Mouse (Mus musculus) thymus, adult 2 months (tissue): Measurements from ENCODE around the gene Exph5. TPM values are rescaled to one million over a fixed set of nuclear protein-coding genes. Genes with fewer than 3 reads are reported as not detected.

Experiments used
- DNase-seq: peaks from one replicate; pipeline ENCODE4 v3.0.0; 2021
- H3K27ac ChIP-seq: fragments of 200-500 bp; 2 replicates; pipeline ENCODE4 v1.5.1; 2012; ENCODE audit warnings: low read length, control low read depth; ENCODE audit not compliant: control insufficient read depth, insufficient read depth
- H3K27me3 ChIP-seq: fragments of 200-500 bp; 2 replicates; pipeline ENCODE4 v1.6.1; 2012; ENCODE audit warnings: mild to moderate bottlenecking, low read length, moderate library complexity, mixed read lengths; ENCODE audit not compliant: control insufficient read depth, insufficient read depth
- H3K36me3 ChIP-seq: fragments of 200-500 bp; 2 replicates; pipeline ENCODE4 v1.6.1; 2012; ENCODE audit warnings: mild to moderate bottlenecking, low read length, moderate library complexity; ENCODE audit not compliant: control insufficient read depth, insufficient read depth
- H3K4me1 ChIP-seq: fragments of 200-500 bp; replicated peaks from 2 replicates; pipeline ENCODE4 v1.6.1; 2012; ENCODE audit warnings: low read length; ENCODE audit not compliant: control insufficient read depth, insufficient read depth
- H3K4me3 ChIP-seq: fragments of 200-500 bp; 2 replicates; pipeline ENCODE4 v1.5.1; 2012; ENCODE audit warnings: mild to moderate bottlenecking, low read length, control low read depth, moderate library complexity; ENCODE audit not compliant: control insufficient read depth, insufficient read depth
- CTCF ChIP-seq: fragments of 200-500 bp; IDR thresholded peaks from 2 replicates; pipeline ENCODE4 v1.5.1; 2012; ENCODE audit warnings: mild to moderate bottlenecking, control low read depth, low read length, moderate library complexity, borderline replicate concordance; ENCODE audit not compliant: control insufficient read depth, poor library complexity, insufficient read depth; ENCODE audit errors: extremely low read depth
- POLR2A ChIP-seq: fragments of 200-500 bp; IDR thresholded peaks from 2 replicates; pipeline ENCODE4 v1.6.1; 2012; ENCODE audit warnings: mild to moderate bottlenecking, low read length, control low read depth, moderate library complexity; ENCODE audit not compliant: control insufficient read depth, poor library complexity, insufficient read depth; ENCODE audit errors: extremely low read depth
- WGBS: fragments of 180-500 bp; shearing (Covaris S2); methylation state at CpG from one replicate; pipeline ENCODE4 v1.1.7; 2018; 5-methylcytosine and 5-hydroxymethylcytosine counted together
- polyA plus RNA-seq: library from polyadenylated mRNA; depleted of rRNA; stranded (reverse); fragments of >200 nt; gene quantifications from 2 replicates; pipeline ENCODE4 v1.2.3, GENCODE M21; 2012

Exph5 gene
- polyA plus RNA-seq, 1 experiment: 0.47 TPM

DNA sequence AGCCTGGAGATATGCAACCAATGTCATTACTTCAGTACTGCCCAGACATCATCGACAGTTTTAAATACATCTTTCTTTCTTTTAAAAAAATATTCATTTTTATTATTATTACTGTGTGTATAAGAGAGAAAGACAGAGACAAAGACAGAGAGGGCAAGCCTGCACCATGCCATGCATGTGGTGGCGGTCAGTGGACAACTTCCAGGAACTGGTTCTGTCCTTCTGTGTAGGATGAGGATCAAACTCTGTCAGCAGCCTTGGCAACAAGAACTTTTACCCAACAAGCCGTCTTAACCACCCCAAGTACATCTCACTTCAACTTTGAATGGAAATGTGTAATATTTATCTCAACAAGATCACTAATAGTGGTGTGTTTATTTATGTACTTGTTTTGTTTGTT is 40.5 kb downstream of the Exph5 start:
- TF ChIP-seq CTCF: no peak
- TF ChIP-seq POLR2A: no peak
- no peak overlapping the region for H3K4me3 ChIP-seq
- no peak for DNase-seq

DNA sequence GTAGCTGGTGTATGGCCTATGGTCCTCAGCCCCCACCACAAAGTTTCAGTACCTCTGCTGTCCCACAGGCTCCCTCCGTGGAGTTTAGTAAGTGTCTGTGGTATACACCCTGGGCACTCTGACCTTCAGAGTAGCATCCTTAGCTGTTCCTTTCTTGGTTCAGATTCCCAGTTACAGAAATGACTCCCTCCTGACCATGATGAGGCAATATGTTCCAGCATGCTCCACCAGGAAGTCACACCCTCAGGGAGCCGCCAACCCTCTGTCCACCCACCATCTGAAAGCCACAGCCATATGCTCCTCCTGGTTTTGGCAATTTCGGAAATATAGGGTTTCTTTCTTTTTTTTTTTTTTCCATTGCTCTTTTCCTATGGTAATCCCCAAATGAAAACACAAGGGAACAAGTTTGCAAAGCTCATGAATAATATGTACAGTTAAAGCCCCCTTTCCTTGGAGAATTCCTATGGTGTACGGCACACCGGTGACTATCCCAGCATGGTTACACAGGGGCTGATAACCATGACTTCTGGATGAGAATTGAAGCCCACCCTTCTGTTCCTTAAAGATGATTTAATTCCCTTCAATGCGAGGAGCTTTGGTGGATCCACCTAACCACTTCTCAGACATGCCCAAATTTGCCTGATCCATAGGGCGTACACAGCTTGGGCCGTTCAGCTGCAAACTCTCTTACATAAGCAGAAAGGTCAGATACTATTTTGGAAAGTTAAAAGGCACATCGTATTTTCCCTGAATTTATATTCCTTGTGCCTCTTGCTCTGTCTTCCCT is 43.4 kb downstream of the Exph5 start:
- no peaks in the 10 kb centered on the region for H3K36me3 ChIP-seq
- DNase-seq: no peak
- H3K4me1 ChIP-seq: 0 out of 2 replicates have a peak, but pooled peaks cover 4% of the 10 kb centered on the region
- TF ChIP-seq CTCF (no peak), POLR2A (no peak)
- no peak overlapping the region for H3K27ac ChIP-seq
- no peaks in the 10 kb centered on the region for H3K27me3 ChIP-seq
- H3K4me3 ChIP-seq: no peak overlapping the region
- WGBS: 93% methylated on average over 9 of the region's 9 CpGs

More for the DNA sequence above, 40.5 kb downstream of the Exph5 start:
- WGBS: 87% methylated on average over 3 of the region's 3 CpGs
- Histone ChIP-seq H3K27ac (no peak overlapping the region), H3K36me3 (no peaks in the 10 kb centered on the region), H3K27me3 (no peaks in the 10 kb centered on the region), H3K4me1 (0 out of 2 replicates have a peak, but pooled peaks cover 4% of the 10 kb centered on the region)

GRCm38 (mm10) chr9:53345728-53346127 is 44.3 kb downstream of the Exph5 start:
- H3K27me3 ChIP-seq: no peaks in the 10 kb centered on the region
- 92% methylated on average over 3 of the region's 3 CpGs for WGBS
- H3K27ac ChIP-seq: no peak overlapping the region
- TF ChIP-seq CTCF: no peak
- no peak for TF ChIP-seq POLR2A
- DNase-seq: no peak
- 0 out of 2 replicates have a peak, but pooled peaks cover 4% of the 10 kb centered on the region for H3K4me1 ChIP-seq
- H3K36me3 ChIP-seq: no peaks in the 10 kb centered on the region
- no peak overlapping the region for H3K4me3 ChIP-seq

GRCm38 (mm10) chr9:53346402-53346801 is 44.9 kb downstream of the Exph5 start:
- no peak for DNase-seq
- Histone ChIP-seq H3K4me1 (no peaks in the 10 kb centered on the region), H3K4me3 (no peak overlapping the region), H3K27ac (no peak overlapping the region), H3K36me3 (no peaks in the 10 kb centered on the region), H3K27me3 (no peaks in the 10 kb centered on the region)
- 91% methylated on average over 6 of the region's 6 CpGs for WGBS
- TF ChIP-seq POLR2A: no peak
- no peak for TF ChIP-seq CTCF

GRCm38 (mm10) chr9:53349211-53349610 is 47.7 kb downstream of the Exph5 start:
- 96% methylated on average over 1 of the region's 1 CpGs for whole genome bisulfite sequencing
- TF ChIP-seq CTCF: no peak
- TF ChIP-seq POLR2A: no peak
- no peaks in the 10 kb centered on the region for H3K36me3 ChIP-seq
- H3K27me3 ChIP-seq: no peaks in the 10 kb centered on the region
- no peak overlapping the region for H3K27ac ChIP-seq
- no peak overlapping the region for H3K4me3 ChIP-seq
- no peaks in the 10 kb centered on the region for H3K4me1 ChIP-seq
- no peak for DNase-seq

DNA sequence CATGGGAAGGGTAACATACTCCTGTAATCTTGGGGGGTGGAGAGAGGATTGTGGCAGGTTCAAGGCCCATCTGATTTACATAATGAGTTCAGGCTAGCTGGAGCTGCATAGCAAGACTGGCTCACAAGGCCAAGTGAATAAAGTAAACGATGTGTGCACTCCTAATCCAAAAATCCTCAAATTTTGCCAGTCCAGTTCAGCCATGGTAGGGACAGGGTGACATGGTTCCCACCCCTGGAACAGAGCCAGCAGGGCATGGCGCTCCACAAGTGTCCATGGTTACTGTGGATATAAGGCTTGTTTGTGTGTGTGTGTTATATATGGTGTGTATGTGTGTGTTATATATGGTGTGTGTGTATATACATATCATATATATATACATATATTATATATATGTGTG is 48.9 kb downstream of the Exph5 start:
- no peaks in the 10 kb centered on the region for H3K4me1 ChIP-seq
- no peaks in the 10 kb centered on the region for H3K27me3 ChIP-seq
- H3K27ac ChIP-seq: no peak overlapping the region
- H3K36me3 ChIP-seq: no peaks in the 10 kb centered on the region
- DNase-seq: no peak
- 94% methylated on average over 2 of the region's 2 CpGs for WGBS
- no peak for TF ChIP-seq CTCF
- TF ChIP-seq POLR2A: no peak
- H3K4me3 ChIP-seq: no peak overlapping the region
